Mouse (Mus musculus) limb, embryonic 13.5 days (tissue): ENCODE measurements around the gene Plppr5. TPM values are rescaled to one million over a fixed set of nuclear protein-coding genes. Genes with fewer than 3 reads are reported as not detected.

Experiments
- ATAC-seq: fragments of 200-750 bp; cut with Nextera tagmentation; 2 replicates; pipeline ENCODE4 v1.8.0; 2017; ENCODE audit warnings: low read depth, moderate number of reproducible peaks, moderate TSS enrichment; ENCODE audit not compliant: low FRiP score
- H3K27ac ChIP-seq: fragments of 300-500 bp; sonication (generic); 2 replicates; pipeline ENCODE4 v1.5.1; 2015; ENCODE audit warnings: inconsistent platforms, mild to moderate bottlenecking, moderate library complexity
- H3K27me3 ChIP-seq: fragments of 300-500 bp; sonication (generic); 2 replicates; pipeline ENCODE4 v1.6.1; 2015; ENCODE audit warnings: mild to moderate bottlenecking, inconsistent platforms
- H3K36me3 ChIP-seq: fragments of 300-500 bp; sonication (generic); 2 replicates; pipeline ENCODE4 v1.6.1; 2015; ENCODE audit warnings: inconsistent platforms, mild to moderate bottlenecking, moderate library complexity
- H3K4me1 ChIP-seq: fragments of 300-500 bp; sonication (generic); 2 replicates; pipeline ENCODE4 v1.6.1; 2015; ENCODE audit warnings: inconsistent platforms
- H3K4me2 ChIP-seq: fragments of 300-500 bp; sonication (generic); replicated peaks from 2 replicates; pipeline ENCODE4 v1.6.1; 2015; ENCODE audit warnings: inconsistent platforms, mild to moderate bottlenecking, moderate library complexity
- H3K4me3 ChIP-seq: fragments of 300-500 bp; sonication (generic); 2 replicates; pipeline ENCODE4 v1.5.1; 2015; ENCODE audit warnings: moderate library complexity, mild to moderate bottlenecking, inconsistent platforms
- H3K9ac ChIP-seq: fragments of 300-500 bp; sonication (generic); 2 replicates; pipeline ENCODE4 v1.6.1; 2015; ENCODE audit warnings: mild to moderate bottlenecking, inconsistent platforms
- H3K9me3 ChIP-seq: fragments of 300-500 bp; sonication (generic); 2 replicates; pipeline ENCODE4 v1.6.1; 2016; ENCODE audit warnings: inconsistent platforms
- WGBS: fragments of 180-500 bp; shearing (Covaris S2); methylation state at CpG from one replicate; pipeline ENCODE4 v1.1.7; 2015; 5-methylcytosine and 5-hydroxymethylcytosine counted together
- polyA plus RNA-seq: library from polyadenylated mRNA; unstranded; fragments of >200 nt; fragmentation: Nextera tagmentation; extraction: Ambion mirVana; gene quantifications from 2 replicates; pipeline ENCODE4 v1.2.1, GENCODE M21; 2015

Plppr5 gene
- polyA plus RNA-seq: 0.08 and 0.19 TPM in 2 replicates

GRCm38 (mm10) chr3:117574529-117575252 is at the start of gene Plppr5:
Gene Plppr5 (plus strand): TSS chr3:117574836.
- Histone ChIP-seq H3K4me1 (peaks cover 8% of the 10 kb centered on the region; the same call in 1 of the 2 replicates), H3K4me2 (peak within 1 kb of the TSS; percentile 99), H3K36me3 (no peaks in the 10 kb centered on the region), H3K9me3 (no peaks in the 10 kb centered on the region), H3K4me3 (peak within 1 kb of the TSS; percentile 64), H3K9ac (peak within 1 kb of the TSS; percentile 70), H3K27me3 (peaks cover 50% of the 10 kb centered on the region), H3K27ac (no peak within 1 kb of the TSS)
- no peak; the same call in 1 of the 2 replicates for ATAC-seq
- 24% methylated on average over 20 of the region's 20 CpGs for WGBS

GRCm38 (mm10) chr3:117549899-117550298 is 24.7 kb upstream of the Plppr5 start:
- Histone ChIP-seq H3K4me3 (no peak overlapping the region), H3K4me2 (no peak overlapping the region), H3K9ac (no peak overlapping the region), H3K27me3 (no peaks in the 10 kb centered on the region), H3K36me3 (no peaks in the 10 kb centered on the region), H3K9me3 (no peaks in the 10 kb centered on the region), H3K27ac (no peak overlapping the region), H3K4me1 (no peaks in the 10 kb centered on the region)
- 82% methylated on average over 5 of the region's 5 CpGs for WGBS
- ATAC-seq: no peak

GRCm38 (mm10) chr3:117550526-117550925 is 24.1 kb upstream of the Plppr5 start:
- 91% methylated on average over 4 of the region's 4 CpGs for WGBS
- Histone ChIP-seq H3K36me3 (no peaks in the 10 kb centered on the region), H3K27ac (no peak overlapping the region), H3K4me3 (no peak overlapping the region), H3K4me2 (no peak overlapping the region), H3K27me3 (no peaks in the 10 kb centered on the region), H3K9me3 (no peaks in the 10 kb centered on the region), H3K4me1 (no peaks in the 10 kb centered on the region), H3K9ac (no peak overlapping the region)
- no peak for ATAC-seq

- Histone ChIP-seq H3K27me3 (no peaks in the 10 kb centered on the region), H3K4me2 (no peak overlapping the region), H3K4me1 (no peaks in the 10 kb centered on the region), H3K36me3 (no peaks in the 10 kb centered on the region), H3K4me3 (no peak overlapping the region), H3K27ac (no peak overlapping the region), H3K9me3 (no peaks in the 10 kb centered on the region; the same call in 1 of the 2 replicates), H3K9ac (no peak overlapping the region)
- WGBS: 0% methylated on average over 1 of the region's 1 CpGs
- ATAC-seq: no peak
Measured at GRCm38 (mm10) chr3:117556972-117557371, 17.7 kb upstream of the Plppr5 start.

- under 1% methylated on average over 70 of the region's 74 CpGs for WGBS
- H3K4me1 ChIP-seq: peaks cover 8% of the 10 kb centered on the region; the same call in 1 of the 2 replicates
- peak overlapping the region; percentile 64 for H3K4me3 ChIP-seq
- H3K9me3 ChIP-seq: no peaks in the 10 kb centered on the region
- H3K36me3 ChIP-seq: no peaks in the 10 kb centered on the region
- peak overlapping the region; percentile 70 for H3K9ac ChIP-seq
- H3K4me2 ChIP-seq: peak overlapping the region; percentile 99
- peak; percentile 75 for ATAC-seq
- H3K27ac ChIP-seq: no peak overlapping the region
- peaks cover 50% of the 10 kb centered on the region for H3K27me3 ChIP-seq
Measured at GRCm38 (mm10) chr3:117575253-117575927, 754 bp downstream of the Plppr5 start.

GRCm38 (mm10) chr3:117575928-117576254 is 1.3 kb downstream of the Plppr5 start:
- Histone ChIP-seq H3K27me3 (peaks cover 50% of the 10 kb centered on the region), H3K36me3 (no peaks in the 10 kb centered on the region), H3K27ac (no peak overlapping the region), H3K9ac (peak overlapping the region; percentile 70; the same call in 1 of the 2 replicates), H3K9me3 (no peaks in the 10 kb centered on the region), H3K4me2 (peak overlapping the region; percentile 99), H3K4me1 (peaks cover 8% of the 10 kb centered on the region; the same call in 1 of the 2 replicates), H3K4me3 (peak overlapping the region; percentile 64)
- 19% methylated on average over 3 of the region's 3 CpGs for WGBS
- 0 out of 2 replicates have a peak, but pooled peaks have one; percentile 4 for ATAC-seq

- no peak overlapping the region for H3K9ac ChIP-seq
- H3K4me1 ChIP-seq: peaks cover 8% of the 10 kb centered on the region; the same call in 1 of the 2 replicates
- H3K4me3 ChIP-seq: no peak overlapping the region
- ATAC-seq: no peak
- no peaks in the 10 kb centered on the region for H3K36me3 ChIP-seq
- H3K27me3 ChIP-seq: peaks cover 50% of the 10 kb centered on the region
- H3K9me3 ChIP-seq: no peaks in the 10 kb centered on the region
- H3K4me2 ChIP-seq: no peak overlapping the region
- H3K27ac ChIP-seq: no peak overlapping the region
- WGBS: 90% methylated on average over 2 of the region's 2 CpGs
Measured at GRCm38 (mm10) chr3:117577349-117577748, 2.7 kb downstream of the Plppr5 start.

- no peak for ATAC-seq
- H3K36me3 ChIP-seq: no peaks in the 10 kb centered on the region
- H3K27me3 ChIP-seq: peaks cover 4% of the 10 kb centered on the region; the same call in 1 of the 2 replicates
- H3K4me2 ChIP-seq: no peak overlapping the region
- no peak overlapping the region for H3K27ac ChIP-seq
- H3K9ac ChIP-seq: no peak overlapping the region
- H3K9me3 ChIP-seq: no peaks in the 10 kb centered on the region
- 77% methylated on average over 2 of the region's 2 CpGs for WGBS
- no peaks in the 10 kb centered on the region for H3K4me1 ChIP-seq
- no peak overlapping the region for H3K4me3 ChIP-seq
Measured at GRCm38 (mm10) chr3:117582628-117583027, 8.0 kb downstream of the Plppr5 start.

GRCm38 (mm10) chr3:117602404-117602803 is 27.8 kb downstream of the Plppr5 start:
- Histone ChIP-seq H3K4me3 (no peak overlapping the region), H3K4me1 (no peaks in the 10 kb centered on the region), H3K27me3 (no peaks in the 10 kb centered on the region), H3K9me3 (no peaks in the 10 kb centered on the region), H3K27ac (no peak overlapping the region), H3K36me3 (no peaks in the 10 kb centered on the region), H3K4me2 (no peak overlapping the region), H3K9ac (no peak overlapping the region)
- no peak for ATAC-seq
- WGBS: 81% methylated on average over 1 of the region's 1 CpGs

- H3K27ac ChIP-seq: no peak overlapping the region
- H3K27me3 ChIP-seq: no peaks in the 10 kb centered on the region
- no peak overlapping the region for H3K4me2 ChIP-seq
- H3K4me1 ChIP-seq: no peaks in the 10 kb centered on the region
- no peaks in the 10 kb centered on the region for H3K9me3 ChIP-seq
- H3K9ac ChIP-seq: no peak overlapping the region
- no peaks in the 10 kb centered on the region for H3K36me3 ChIP-seq
- H3K4me3 ChIP-seq: no peak overlapping the region
- WGBS: 70% methylated on average over 2 of the region's 2 CpGs
- ATAC-seq: no peak
Measured at GRCm38 (mm10) chr3:117603458-117603857, 28.8 kb downstream of the Plppr5 start.

GRCm38 (mm10) chr3:117606383-117606782 is 31.7 kb downstream of the Plppr5 start:
- H3K4me3 ChIP-seq: no peak overlapping the region
- H3K36me3 ChIP-seq: no peaks in the 10 kb centered on the region
- no peak for ATAC-seq
- H3K9me3 ChIP-seq: no peaks in the 10 kb centered on the region
- H3K4me1 ChIP-seq: no peaks in the 10 kb centered on the region
- H3K9ac ChIP-seq: no peak overlapping the region
- H3K27ac ChIP-seq: no peak overlapping the region
- H3K4me2 ChIP-seq: no peak overlapping the region
- H3K27me3 ChIP-seq: no peaks in the 10 kb centered on the region

GRCm38 (mm10) chr3:117611453-117611852 is 36.8 kb downstream of the Plppr5 start:
- Histone ChIP-seq H3K9ac (no peak overlapping the region), H3K27me3 (no peaks in the 10 kb centered on the region), H3K36me3 (no peaks in the 10 kb centered on the region), H3K4me2 (no peak overlapping the region), H3K9me3 (no peaks in the 10 kb centered on the region), H3K4me1 (no peaks in the 10 kb centered on the region), H3K4me3 (no peak overlapping the region), H3K27ac (no peak overlapping the region)
- WGBS: 82% methylated on average over 5 of the region's 5 CpGs
- ATAC-seq: no peak
